Mouse (Mus musculus): ENCODE results near the gene Unc13d. TPM values are rescaled to one million over a fixed set of nuclear protein-coding genes. Genes with fewer than 3 reads are reported as not detected.

Unc13d gene
- total and polyA plus RNA-seq, 3 experiments = 8.9 to 15.7 (median 14.0) TPM

GRCm38 (mm10) chr11:116075539-116076265 lies 2.1 kb downstream of the Unc13d start:
- H3K79me2 ChIP-seq (replicated peaks; ENCODE audit: control insufficient read depth, extremely low read depth, insufficient read depth, poor library complexity, severe bottlenecking) = no peaks in the 10 kb centered on the region
- H3K9ac ChIP-seq (ENCODE audit: insufficient read depth, low read depth) = no peak overlapping the region
- in situ Hi-C loops (cut with MboI; ENCODE audit: low pct_ligation_motif_present, low pct_unique_long_range_greater_than_20kb, low sequenced_read_pairs) = no loop called here
- H3K4me1 ChIP-seq (ENCODE audit: control insufficient read depth in 1 of 2, insufficient read depth in 2 of 2) = peaks cover 7 to 38% of the 10 kb centered on the region in 2 experiments
- H3K27me3 ChIP-seq (replicated peaks) = no peaks in the 10 kb centered on the region
- TF ChIP-seq CHD1 (IDR thresholded peaks at IDR 0.05; ENCODE audit: low read depth, low read length) = no peak
- TF ChIP-seq BHLHE40 (IDR thresholded peaks at IDR 0.05; ENCODE audit: low read depth, low read length) = no peak
- TF ChIP-seq E2F4 (IDR thresholded peaks at IDR 0.05; ENCODE audit: insufficient replicate concordance, low read depth, low read length) = no peak
- no peak for TF ChIP-seq ZNF384 (IDR thresholded peaks at IDR 0.05; ENCODE audit: low read depth, low read length)
- TF ChIP-seq MYC (IDR thresholded peaks at IDR 0.05; ENCODE audit: low read depth, low read length) = no peak
- dilution Hi-C loops (cut with MboI; ENCODE audit: extremely low pct_ligation_motif_present, extremely low pct_unique_long_range_greater_than_20kb, low sequenced_read_pairs) = no loop called here
- DNase-seq (ENCODE audit: extremely low read depth) = no peak
- H3K4me3 ChIP-seq (replicated peaks in 1 of 3; ENCODE audit: low read depth in 2 of 3, low read length in 2 of 3, poor library complexity in 1 of 3) = no peak overlapping the region
- no peak overlapping the region for H3K27ac ChIP-seq (ENCODE audit: insufficient read depth, low read depth)
- no peaks in the 10 kb centered on the region for H3K9me3 ChIP-seq (replicated peaks; ENCODE audit: low read length)
- H3K36me3 ChIP-seq (replicated peaks in 1 of 2; ENCODE audit: control insufficient read depth in 1 of 2, insufficient read depth in 1 of 2, low read length in 1 of 2) = peaks cover 18 to 57% of the 10 kb centered on the region in 2 experiments
- no peak overlapping the region for H3K4me2 ChIP-seq (ENCODE audit: insufficient read depth, low read depth, poor library complexity, severe bottlenecking)

GRCm38 (mm10) chr11:116074436-116074991 lies 3.2 kb downstream of the Unc13d start:
- H3K9ac ChIP-seq (ENCODE audit: insufficient read depth, low read depth) = no peak overlapping the region
- TF ChIP-seq MAZ (IDR thresholded peaks at IDR 0.05; ENCODE audit: low read depth, low read length) = no peak
- no peak for TF ChIP-seq SIN3A (IDR thresholded peaks at IDR 0.05; ENCODE audit: low read length)
- TF ChIP-seq MYC (IDR thresholded peaks at IDR 0.05; ENCODE audit: low read depth, low read length) = no peak
- no peak for TF ChIP-seq NELFE (IDR thresholded peaks at IDR 0.05; ENCODE audit: low read depth, low read length)
- no peak for TF ChIP-seq BHLHE40 (IDR thresholded peaks at IDR 0.05; ENCODE audit: low read depth, low read length)
- TF ChIP-seq TCF12 (IDR thresholded peaks at IDR 0.05; ENCODE audit: low read depth, low read length) = no peak
- no peak for TF ChIP-seq SMC3 (IDR thresholded peaks at IDR 0.05; ENCODE audit: low read depth, low read length)
- TF ChIP-seq UBTF (IDR thresholded peaks at IDR 0.05; ENCODE audit: low read depth, low read length) = no peak
- no peak for TF ChIP-seq MEF2A (IDR thresholded peaks at IDR 0.05; ENCODE audit: borderline replicate concordance, low read depth, low read length)
- TF ChIP-seq ZKSCAN1 (IDR thresholded peaks at IDR 0.05; ENCODE audit: borderline replicate concordance, low read depth, low read length) = no peak
- TF ChIP-seq RCOR1 (conservative IDR thresholded peaks at IDR 0.05; ENCODE audit: low read depth, low read length) = no peak
- no peak overlapping the region for H3K27ac ChIP-seq (ENCODE audit: insufficient read depth, low read depth)
- H3K79me2 ChIP-seq (replicated peaks; ENCODE audit: control insufficient read depth, extremely low read depth, insufficient read depth, poor library complexity, severe bottlenecking) = no peaks in the 10 kb centered on the region
- DNase-seq (ENCODE audit: extremely low read depth) = no peak
- dilution Hi-C loops (cut with MboI; ENCODE audit: extremely low pct_ligation_motif_present, extremely low pct_unique_long_range_greater_than_20kb, low sequenced_read_pairs) = no loop called here
- no peak overlapping the region for H3K4me3 ChIP-seq (replicated peaks in 1 of 3; ENCODE audit: low read depth in 2 of 3, low read length in 2 of 3, poor library complexity in 1 of 3)
- H3K9me3 ChIP-seq (replicated peaks; ENCODE audit: low read length) = no peaks in the 10 kb centered on the region
- H3K27me3 ChIP-seq (replicated peaks) = no peaks in the 10 kb centered on the region
- peaks cover 7 to 53% of the 10 kb centered on the region in 2 experiments for H3K36me3 ChIP-seq (replicated peaks in 1 of 2; ENCODE audit: control insufficient read depth in 1 of 2, insufficient read depth in 1 of 2, low read length in 1 of 2)
- no peak overlapping the region for H3K4me2 ChIP-seq (ENCODE audit: insufficient read depth, low read depth, poor library complexity, severe bottlenecking)
- in situ Hi-C loops (cut with MboI; ENCODE audit: low pct_ligation_motif_present, low pct_unique_long_range_greater_than_20kb, low sequenced_read_pairs) = no loop called here
- peaks cover 11 to 48% of the 10 kb centered on the region in 2 experiments for H3K4me1 ChIP-seq (ENCODE audit: control insufficient read depth in 1 of 2, insufficient read depth in 2 of 2)
